Mouse (Mus musculus): ENCODE data around the gene Fchsd2.

Fchsd2 gene

DNA sequence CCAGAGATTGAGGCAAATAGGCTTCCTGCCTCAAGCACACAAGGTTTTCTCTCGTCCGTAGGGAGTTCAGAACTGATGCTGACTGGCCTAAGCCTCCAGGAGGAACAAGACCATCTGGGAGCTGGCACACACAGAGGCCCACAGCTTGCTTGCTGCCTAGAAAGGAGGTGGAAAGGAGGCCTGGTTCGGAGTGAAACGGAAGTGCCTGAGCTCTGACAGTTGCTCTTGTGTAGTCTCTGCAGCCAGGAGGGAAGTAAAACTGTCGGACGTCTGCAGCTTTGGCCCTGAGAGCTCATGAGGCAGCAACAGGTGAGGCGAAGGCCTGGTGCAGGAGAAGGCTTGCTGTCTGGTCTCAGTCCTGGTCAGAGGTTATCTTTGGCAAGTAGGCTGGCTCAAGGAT is at the start of gene Fchsd2:
Gene Fchsd2, plus strand, starts transcription at position 246 of the 400 bp plus-strand sequence.
- no peak for DNase-seq (ENCODE audit: inconsistent age in 2 of 2, low spot score in 1 of 2)

- no peak for DNase-seq (ENCODE audit: inconsistent age in 2 of 2, low spot score in 1 of 2)
These were observed 48.7 kb upstream of the Fchsd2 start for GRCm38 (mm10) chr7:101043846-101044541.

DNA sequence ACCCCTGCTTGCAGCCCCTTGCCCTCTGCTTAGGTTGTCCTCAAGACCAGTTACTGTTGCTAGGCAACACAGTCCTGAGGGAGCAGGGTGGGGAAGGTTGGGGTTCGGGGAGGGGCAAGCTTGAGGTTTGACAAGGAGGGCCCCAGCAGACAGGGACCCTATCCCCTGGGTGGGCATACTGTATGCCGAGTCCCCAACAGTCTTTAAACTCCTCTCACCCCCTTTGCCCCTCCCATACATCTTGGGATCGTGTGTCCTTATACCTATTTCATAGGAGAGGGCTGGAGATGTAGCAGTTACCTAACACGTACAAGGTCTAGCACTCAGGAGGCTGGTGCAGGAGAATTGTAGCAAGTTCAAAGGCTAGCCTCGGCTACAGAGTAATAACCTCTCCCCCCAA is 44.4 kb upstream of the Fchsd2 start:
- no peak for DNase-seq (ENCODE audit: inconsistent age in 2 of 2, low spot score in 1 of 2)

DNA sequence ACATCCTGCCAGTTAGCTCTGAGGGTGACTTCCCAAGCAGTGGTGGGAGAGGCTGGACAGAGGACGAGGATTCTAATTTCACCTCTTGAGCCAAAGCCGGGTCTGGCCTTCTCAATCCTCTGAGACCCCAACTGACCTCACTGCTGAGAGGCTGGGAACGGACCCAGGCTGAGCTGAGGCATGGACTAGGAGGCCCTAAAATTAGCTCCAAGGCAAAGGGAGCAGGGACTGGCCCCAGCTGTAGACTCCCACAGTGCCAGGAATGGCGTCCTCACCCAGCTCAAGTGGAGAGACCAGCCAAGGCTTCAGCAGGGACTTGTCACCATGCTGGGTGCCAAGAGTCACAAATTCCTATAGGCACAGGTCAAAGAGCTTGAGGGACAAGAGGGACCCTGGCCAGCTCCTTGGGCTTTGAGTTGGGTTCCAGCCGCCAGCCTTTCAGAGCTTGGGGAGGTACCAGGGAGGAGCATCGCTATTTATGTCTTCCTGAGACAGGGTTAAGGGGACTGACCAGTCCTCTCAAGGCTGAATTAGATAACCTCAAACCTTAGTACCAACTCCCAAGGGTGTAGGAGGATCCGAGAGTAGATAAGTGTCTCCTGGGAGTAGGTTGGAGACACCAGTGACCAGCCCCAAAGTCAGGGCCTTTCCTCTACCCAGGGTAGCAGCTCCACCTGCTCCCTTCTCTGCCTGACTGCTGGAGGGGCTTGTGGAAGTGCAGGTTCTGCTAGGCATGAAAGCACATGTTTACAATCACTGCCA is 43.2 kb upstream of the Fchsd2 start:
- DNase-seq (ENCODE audit: inconsistent age in 2 of 2, low spot score in 1 of 2) = peak in 1 of 2 experiments; percentile 40

DNA sequence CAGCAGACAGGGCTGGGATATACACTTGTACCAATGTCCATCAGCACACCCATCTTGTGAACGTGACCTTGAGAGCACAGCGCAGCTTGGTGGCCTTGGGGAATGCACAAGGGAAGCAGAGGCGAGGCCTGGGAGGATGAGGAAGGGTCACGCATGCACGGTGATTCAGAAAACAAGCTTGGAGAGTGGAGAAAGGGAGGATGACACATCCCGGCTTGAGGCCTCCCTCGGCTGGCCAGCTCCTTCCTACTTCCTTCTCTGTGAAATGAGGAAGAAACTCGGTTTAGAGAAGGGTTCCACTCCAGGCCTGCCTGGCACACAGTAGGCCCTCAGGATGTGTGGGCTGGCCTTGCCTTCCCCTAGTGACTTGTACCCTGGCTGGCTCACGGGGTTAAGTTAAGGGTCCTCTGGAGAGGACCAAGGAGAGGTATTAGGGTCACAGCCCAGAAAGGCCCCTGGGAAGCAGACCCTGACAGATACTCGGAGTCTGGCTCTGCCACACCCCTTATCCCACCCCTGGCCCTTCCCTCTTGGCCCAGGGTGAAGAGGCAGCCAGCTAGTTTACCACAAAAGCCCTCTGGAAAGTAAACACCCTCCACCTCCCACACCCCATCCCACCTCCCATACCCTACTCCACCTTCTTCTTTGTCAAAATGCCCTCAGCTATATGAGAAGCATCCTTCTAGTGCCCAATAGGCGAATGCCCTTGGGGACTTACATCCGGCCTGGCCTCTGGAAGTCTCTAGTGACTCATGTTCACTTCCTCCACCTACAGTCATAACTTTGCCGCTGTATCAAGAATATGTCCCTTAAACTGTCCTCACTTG is 41.7 kb upstream of the Fchsd2 start:
- DNase-seq (ENCODE audit: inconsistent age in 2 of 2, low spot score in 1 of 2) = peak; percentile 62 to 79

DNA sequence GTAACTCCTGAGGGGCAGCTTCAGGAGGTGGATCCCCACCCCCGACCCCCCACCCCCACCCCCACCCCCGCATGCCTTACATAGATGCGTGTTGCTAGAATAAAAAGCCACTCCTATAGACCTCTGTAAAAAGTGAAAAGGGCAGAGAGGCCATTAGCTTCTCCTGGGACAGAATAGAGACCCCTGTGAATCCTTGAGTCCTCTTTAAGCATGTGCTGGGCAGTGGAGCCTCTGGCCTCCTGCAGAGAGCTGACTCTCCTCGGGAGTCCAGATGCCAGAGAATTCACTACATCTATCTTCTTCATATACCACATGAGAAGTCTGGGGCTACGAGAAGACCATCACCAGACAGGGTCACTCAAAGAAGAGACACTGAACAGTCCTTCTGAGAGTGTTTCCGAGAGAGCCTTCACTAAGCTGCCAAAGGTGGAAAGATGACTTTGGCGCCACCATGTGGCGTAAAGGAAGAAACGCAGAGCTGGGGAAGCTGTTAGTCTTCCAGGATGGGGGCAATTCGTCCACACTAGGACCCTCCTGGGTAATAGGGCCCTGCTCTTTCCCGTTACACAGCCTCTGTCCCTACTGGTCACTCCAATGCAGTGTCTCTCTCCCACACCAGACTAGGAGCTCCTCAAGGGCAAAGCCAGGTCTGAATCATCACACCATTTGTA is 41.0 kb upstream of the Fchsd2 start:
- peak; percentile 65 to 88 for DNase-seq (ENCODE audit: inconsistent age in 2 of 2, low spot score in 1 of 2)

- peak; percentile 81 to 83 for DNase-seq (ENCODE audit: inconsistent age in 2 of 2, low spot score in 1 of 2)
These were observed 39.5 kb upstream of the Fchsd2 start for GRCm38 (mm10) chr7:101053136-101053535.

DNA sequence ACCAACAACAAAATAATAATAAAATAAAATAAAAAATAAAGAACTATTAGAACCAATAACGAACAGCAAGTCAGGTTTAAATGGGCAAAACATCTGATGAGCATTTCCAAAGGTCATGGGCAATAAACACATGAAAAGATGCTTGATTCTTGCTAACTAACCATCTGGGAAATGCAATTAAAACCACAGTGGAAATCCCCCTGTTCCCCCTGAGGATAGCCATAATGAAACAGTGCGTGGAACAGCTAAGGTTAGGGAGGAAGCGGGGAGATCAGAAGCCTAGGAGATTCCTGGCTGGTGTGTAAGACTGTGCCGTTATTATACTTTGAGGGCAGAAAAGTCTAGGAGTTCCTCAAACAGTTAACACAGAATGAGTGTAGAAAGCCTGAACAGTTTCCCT is 35.4 kb upstream of the Fchsd2 start:
- no peak for DNase-seq (ENCODE audit: inconsistent age in 2 of 2, low spot score in 1 of 2)

GRCm38 (mm10) chr7:101059188-101059587 is 33.5 kb upstream of the Fchsd2 start:
- DNase-seq (ENCODE audit: inconsistent age in 2 of 2, low spot score in 1 of 2) = no peak

DNA sequence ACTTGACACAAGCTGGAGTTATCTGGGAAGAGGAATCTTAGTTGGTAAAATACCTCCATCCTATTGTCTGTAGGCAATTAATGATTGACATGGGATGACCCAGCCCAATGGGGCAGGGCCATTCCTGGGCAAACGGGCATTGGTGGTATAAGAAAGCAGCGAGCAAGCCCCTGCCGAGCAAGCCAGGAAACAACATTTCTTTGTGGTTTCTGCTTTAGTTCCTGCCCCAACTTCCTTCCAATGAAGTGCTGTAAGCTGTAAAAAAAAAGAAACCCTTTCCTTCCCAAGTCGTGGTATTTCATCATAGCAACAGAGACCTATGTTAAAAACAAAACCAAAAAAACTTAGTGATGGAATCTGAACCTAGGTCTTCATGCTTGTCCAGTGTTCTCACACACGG is 32.2 kb upstream of the Fchsd2 start:
- no peak for DNase-seq (ENCODE audit: inconsistent age in 2 of 2, low spot score in 1 of 2)

GRCm38 (mm10) chr7:101061381-101061780 is 31.3 kb upstream of the Fchsd2 start:
- peak; percentile 89 to 97 for DNase-seq (ENCODE audit: inconsistent age in 2 of 2, low spot score in 1 of 2)

- DNase-seq (ENCODE audit: inconsistent age in 2 of 2, low spot score in 1 of 2) = peak in 1 of 2 experiments; percentile 51
These were observed 30.4 kb upstream of the Fchsd2 start for GRCm38 (mm10) chr7:101062246-101062645.

DNA sequence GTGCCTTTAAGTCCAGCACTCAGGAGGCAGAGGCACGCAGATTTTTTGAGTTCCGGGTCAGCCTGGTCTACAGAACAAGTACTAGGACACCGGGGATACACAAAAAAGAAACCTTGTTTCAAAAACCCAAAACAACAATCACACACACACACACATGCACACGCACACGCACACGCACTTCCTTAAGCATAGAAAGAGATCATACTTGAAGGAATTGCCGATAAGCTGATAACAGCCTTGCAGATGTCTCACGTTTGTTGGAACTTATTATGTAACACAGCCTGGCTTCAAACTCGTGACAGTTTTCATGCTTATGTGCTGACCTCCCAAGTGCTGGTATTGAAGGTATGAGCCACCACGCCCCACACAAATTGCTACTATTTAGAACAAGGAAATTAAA is 29.1 kb upstream of the Fchsd2 start:
- DNase-seq (ENCODE audit: inconsistent age in 2 of 2, low spot score in 1 of 2) = no peak

- DNase-seq (ENCODE audit: inconsistent age in 2 of 2, low spot score in 1 of 2) = peak in 1 of 2 experiments; percentile 78
These were observed 27.7 kb upstream of the Fchsd2 start for GRCm38 (mm10) chr7:101064697-101065688.

GRCm38 (mm10) chr7:101066009-101066408 is 26.7 kb upstream of the Fchsd2 start:
- no peak for DNase-seq (ENCODE audit: inconsistent age in 2 of 2, low spot score in 1 of 2)

GRCm38 (mm10) chr7:101066650-101067346 is 25.9 kb upstream of the Fchsd2 start:
- peak in 1 of 2 experiments; percentile 34 for DNase-seq (ENCODE audit: inconsistent age in 2 of 2, low spot score in 1 of 2)

DNA sequence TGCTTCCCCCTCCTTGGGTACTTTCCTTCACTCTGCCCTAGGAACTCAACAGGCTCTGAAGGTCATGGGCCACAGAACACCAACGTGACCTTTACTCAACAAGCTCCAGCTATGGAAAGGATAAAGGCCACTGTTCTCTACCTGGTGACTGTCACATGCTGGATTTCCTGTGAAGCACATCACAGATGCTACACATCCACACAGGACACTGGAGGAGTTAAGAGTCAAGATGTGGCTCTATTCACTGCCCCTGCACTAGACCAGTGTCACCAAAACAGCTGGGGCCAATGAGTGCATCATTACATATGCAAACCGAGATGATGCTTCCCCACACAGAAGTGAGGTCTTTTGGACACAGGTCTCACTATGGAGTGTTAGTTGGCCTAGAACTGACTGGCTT is 25.1 kb upstream of the Fchsd2 start:
- no peak for DNase-seq (ENCODE audit: inconsistent age in 2 of 2, low spot score in 1 of 2)

- DNase-seq (ENCODE audit: inconsistent age in 2 of 2, low spot score in 1 of 2) = no peak
These were observed 23.4 kb upstream of the Fchsd2 start for GRCm38 (mm10) chr7:101069271-101069670.

DNA sequence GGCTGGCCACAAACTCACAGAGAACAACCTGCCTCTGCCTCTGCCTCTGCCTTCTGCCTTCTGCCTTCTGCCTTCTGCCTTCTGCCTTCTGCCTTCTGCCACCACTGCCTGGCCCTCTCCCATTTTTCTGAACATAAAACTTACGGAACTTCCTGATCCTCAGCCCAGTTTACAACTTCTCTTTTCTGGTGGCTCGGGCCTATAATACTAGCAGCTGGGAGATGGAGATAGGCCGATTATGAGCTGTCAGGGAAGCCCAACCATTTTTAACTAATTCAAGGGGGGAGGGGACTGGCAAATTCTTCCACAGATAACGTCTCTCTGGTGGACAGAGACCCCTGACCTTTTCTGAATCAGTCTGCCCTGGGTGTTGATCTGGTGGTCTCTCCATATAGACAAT is 22.3 kb upstream of the Fchsd2 start:
- no peak for DNase-seq (ENCODE audit: inconsistent age in 2 of 2, low spot score in 1 of 2)

Data from adrenal gland, adult (tissue).